Mouse (Mus musculus) right cerebral cortex, postnatal 10 days (tissue): ENCODE measurements around the gene Ccdc63.
"Not testable (repeated sequence)": the region's sequence is repeated elsewhere in the genome, so short reads cannot be mapped to it uniquely, and the experiment has no call there.

Source experiments
- DNase-seq, 2 experiments: peaks; one replicate each; pipeline ENCODE4 v3.0.0; 2021; ENCODE audit warnings: low spot score in 2 of 2

Ccdc63 gene

GRCm38 (mm10) chr5:122148107-122148506, 7.5 kb upstream of the Ccdc63 start:
- no peak for DNase-seq

- DNase-seq: no peak
Observed at GRCm38 (mm10) chr5:122146609-122147008, 6.0 kb upstream of the Ccdc63 start.

GRCm38 (mm10) chr5:122146056-122146580, 5.5 kb upstream of the Ccdc63 start:
- no peak for DNase-seq

- DNase-seq: no peak
Observed at GRCm38 (mm10) chr5:122145381-122146055, 4.9 kb upstream of the Ccdc63 start.

DNA sequence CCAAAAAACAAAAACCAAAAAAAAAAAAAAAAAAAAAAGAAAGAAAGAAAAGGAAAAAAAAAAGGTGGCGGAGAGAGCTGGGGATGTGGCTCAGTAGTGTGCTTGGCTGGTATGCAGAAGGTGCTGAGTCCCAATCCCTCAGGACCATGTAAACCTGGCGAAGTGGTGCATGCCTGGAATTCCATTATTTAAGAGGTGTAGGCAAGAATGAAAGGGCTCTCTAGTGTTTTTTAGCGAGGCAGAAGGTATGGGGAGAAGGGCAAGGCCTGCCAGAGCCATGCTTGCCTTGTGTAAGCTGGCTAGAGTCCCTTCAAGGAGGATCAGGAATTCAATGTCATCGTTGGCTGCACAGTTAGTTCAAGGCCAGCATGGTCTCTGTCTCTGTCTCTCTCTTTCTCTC, 4.2 kb upstream of the Ccdc63 start:
- DNase-seq: no peak

GRCm38 (mm10) chr5:122143543-122143942, 2.9 kb upstream of the Ccdc63 start:
- DNase-seq: peak; percentile 56 to 77

DNA sequence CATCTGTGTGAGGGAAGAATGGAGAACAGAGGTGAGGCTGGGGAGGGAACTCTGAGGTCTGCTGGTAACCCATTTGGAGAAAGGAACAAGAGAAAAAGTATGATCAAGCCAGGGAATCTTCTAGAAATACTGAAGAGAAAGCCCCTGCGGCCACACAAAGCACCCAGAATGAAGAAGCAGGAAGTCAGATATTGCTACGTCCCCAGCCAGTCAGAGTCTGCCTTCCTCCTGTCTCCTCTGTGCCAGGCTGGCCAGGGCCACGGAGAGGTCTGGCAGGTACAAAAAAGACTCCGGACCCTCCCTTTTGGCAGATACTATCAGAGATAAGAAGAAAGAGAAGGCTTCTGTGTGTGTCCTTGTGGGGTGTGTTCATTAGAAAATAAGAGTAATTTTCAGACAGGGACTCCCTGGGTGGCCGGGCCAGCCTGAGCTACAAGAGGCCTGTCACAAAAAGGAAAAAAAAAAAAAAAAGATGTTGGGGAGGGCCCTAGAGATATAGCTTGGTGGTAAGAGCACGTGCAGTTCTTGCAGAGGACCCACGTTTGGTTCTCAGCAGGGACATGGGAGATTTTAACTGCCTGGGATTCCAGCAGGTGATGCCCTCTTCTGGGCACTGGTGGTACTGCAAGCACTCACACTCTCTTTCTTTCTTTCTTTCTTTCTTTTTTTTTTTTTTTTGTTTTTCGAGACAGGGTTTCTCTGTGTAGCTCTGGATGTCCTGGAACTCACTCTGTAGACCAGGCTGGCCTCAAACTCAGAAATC, 1.8 kb upstream of the Ccdc63 start:
- no peak for DNase-seq

GRCm38 (mm10) chr5:122139771-122140170, 852 bp downstream of the Ccdc63 start:
- not testable (repeated sequence) for DNase-seq

DNA sequence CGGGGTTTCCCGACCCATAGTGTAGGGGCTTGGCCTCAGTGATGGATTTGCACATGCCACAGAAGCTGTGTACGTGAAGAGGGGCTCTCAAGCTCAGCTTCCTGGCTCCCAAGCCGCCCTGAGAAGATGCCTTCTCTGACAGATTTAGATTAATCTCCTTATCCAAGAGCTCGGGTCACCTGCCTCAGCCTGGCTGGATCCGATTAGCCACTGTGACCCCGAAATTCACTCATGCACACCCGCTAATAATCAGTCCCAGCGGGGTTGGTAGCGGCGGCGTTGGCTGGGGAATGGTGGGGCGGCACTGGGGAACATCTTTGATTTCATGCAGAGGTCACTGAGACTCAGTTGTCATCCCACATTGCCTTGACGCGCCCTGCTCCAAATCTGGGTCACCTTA, 1.8 kb downstream of the Ccdc63 start:
- no peak for DNase-seq

- no peak for DNase-seq
Observed at GRCm38 (mm10) chr5:122136508-122137408, 3.9 kb downstream of the Ccdc63 start.

DNA sequence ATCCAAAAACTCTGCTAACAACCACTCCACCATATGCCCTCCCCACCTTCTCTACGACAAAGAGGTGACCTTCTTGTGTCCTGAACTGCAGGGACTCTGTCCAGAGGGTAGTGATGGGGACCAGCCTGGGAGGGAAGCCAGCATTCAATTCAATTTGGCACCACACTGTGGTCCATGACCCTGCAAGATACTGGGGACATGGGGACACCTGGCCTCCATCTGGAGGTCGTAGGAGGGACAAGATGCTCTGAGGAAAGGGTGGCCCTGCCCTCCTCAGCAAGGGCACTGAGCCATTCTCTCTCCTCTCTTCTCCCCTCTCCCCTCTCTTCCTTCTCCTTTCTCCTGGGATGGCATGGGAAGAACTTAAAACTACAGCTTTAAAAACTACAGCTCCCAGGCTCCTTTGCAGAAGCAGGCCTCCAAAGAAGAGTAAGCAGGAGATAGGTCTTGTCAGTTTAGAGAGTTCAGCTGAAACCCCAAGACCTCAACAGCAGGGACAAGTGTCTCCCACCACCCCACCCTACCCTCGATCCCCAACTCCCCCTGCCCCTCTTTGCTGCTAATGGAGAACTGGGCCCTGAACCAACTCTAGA, 5.2 kb downstream of the Ccdc63 start:
- DNase-seq: no peak

DNA sequence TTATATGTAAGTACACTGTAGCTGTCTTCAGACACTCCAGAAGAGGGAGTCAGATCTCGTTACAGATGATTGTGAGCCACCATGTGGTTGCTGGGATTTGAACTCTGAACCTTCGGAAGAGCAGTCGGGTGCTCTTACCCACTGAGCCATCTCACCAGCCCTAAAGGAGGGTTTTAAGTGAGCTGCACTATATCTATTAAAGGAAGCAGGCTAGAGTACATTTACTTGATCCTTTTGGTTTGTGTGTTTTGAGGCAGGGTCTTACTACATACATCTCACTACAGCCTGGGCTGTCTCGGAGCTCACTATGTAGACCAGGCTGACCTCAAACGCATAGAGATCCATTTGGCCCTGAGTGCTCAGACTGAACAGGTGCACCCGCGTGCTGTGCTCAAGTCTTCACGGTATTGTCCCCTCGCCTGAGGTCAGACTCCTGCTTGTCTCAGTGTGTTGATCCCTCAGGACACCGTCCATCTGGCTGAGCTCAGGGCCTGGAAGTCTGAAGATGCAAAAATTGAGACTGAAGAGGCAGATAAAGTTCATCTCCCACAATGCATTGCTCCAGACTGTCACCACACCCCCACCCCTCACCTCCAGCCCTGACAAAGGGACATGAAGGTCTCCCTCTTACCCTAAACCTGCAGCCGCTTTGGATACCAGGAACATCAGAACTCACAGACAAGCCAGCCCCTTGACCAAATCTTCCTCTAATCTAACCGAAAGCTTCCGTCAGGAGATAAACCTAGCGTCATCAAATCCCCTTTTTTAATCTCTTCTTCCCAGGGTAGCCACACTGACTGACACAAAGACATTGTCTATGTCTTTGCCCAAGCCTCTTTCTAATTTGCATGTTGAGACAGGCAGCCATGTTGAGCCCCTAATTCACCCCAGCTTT, 6.0 kb downstream of the Ccdc63 start:
- DNase-seq: no peak

DNA sequence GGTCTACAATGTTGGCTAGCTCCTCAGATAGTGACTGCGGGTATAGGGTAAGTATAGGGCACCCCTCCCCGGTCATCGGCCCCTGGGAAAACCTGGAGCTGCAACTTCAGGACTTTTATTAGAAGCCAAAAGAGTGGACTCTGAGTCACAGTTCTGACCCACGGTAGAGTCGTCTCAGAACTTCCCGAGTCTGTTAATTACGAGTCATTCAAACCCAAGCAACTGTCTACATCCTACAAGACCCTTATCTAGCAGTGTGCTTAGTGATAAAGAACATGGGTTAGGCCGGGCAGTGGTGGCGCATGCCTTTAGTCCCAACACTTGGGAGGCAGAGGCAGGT, 7.6 kb downstream of the Ccdc63 start:
- no peak for DNase-seq

GRCm38 (mm10) chr5:122132167-122133049, 8.2 kb downstream of the Ccdc63 start:
- DNase-seq: no peak

DNA sequence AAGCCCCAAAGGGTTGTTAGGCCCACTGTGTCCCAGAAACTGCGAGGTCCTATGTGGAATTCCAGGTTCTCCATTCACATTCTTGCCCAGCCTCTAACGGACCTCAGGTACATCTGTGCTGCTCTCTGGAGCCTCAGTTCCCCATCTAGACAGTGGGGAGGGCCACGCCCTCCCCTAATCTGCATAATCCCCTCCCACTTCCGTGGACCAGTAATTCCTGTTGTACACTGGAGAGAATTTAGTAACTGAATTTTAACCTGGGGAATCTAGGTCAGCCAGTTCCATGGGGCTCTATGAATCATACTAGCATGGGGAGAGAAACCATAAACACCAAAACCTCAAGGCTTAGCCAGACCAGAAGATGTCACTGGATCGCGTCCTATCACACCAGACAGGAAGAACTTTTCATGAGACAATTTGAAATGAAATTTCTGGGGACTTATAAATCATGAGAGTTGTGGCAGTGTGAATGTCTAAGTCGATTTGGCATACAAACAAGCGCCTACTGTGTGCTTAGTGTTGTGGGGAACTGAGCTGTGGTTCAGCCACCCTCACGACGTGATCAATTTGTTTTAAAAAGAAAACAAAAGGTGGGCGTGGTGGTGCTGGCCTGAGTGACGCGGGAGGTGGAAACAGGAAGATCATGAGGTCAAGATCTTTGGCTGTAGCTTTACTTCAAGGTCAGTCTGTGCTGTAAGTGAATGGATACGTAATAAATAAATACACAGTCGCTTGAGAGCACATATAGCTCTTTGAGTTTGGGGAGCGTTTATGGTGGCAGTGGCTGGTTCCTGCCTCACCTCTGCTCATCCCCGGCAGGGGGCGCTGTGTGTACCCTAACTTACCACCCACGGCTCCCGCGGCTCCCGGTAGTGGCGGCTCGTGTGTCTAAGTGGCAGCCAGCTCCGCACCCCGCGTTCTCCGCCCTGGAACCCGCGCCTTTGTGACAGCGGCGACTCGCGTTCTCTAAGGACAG, 9.3 kb downstream of the Ccdc63 start:
- peak; percentile 84 to 92 for DNase-seq

GRCm38 (mm10) chr5:122130341-122130998, 10.2 kb downstream of the Ccdc63 start:
- DNase-seq: peak; percentile 49 to 59

DNA sequence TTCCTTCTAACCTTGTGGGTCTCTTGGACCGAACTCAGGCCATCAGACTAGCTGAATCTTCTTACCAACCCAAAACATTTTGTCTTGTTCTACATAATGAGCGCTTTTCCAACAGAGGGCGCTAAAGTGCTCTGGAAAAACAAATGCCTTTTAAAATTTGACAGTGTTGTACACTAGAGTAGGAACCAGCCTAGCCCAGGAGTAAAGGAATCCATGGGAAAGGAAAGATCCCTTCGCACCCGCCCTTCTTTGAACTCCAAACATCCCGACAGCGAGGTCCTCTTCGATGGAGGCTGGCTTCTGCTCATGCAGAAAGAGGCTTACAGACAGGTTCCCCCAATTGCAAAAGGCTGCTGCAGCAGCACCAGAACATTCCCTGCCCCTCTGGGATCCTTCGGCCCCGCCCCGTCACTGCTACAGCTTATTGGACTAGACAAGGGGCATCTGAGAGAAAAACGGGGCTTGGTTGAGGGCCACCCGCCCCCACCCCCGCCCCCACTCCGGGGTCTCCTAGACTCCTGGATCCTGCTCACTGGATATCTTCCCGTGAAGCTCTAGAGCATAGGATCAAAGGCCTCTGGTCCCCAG, 11.5 kb downstream of the Ccdc63 start:
- DNase-seq: peak; percentile 81 to 87
